Comparison of ENCODE assay signal across 8 mouse cellular contexts in genomic region chr12:69789766-69790529, GRCm38 (mm10). TPM values are rescaled to one million over a fixed set of nuclear protein-coding genes. Genes with fewer than 3 reads are reported as not detected.
DNase-seq lines count a peak whose midpoint lies in the region; ATAC-seq lines count a peak whose summit lies in the region.

No protein-coding gene starts in this region.

- no peak overlapping the region for H3K27ac ChIP-seq in midbrain, embryonic 13.5 days

- no peak for DNase-seq in cerebellum, postnatal 4 days (ENCODE audit: low spot score in 2 of 2)
- peak; percentile 46 for DNase-seq in right cerebral cortex, adult 18-20 months
- DNase-seq in right cerebral cortex, postnatal 4 days = no peak
- DNase-seq in kidney, adult 9 months = peak; percentile 72
- no peak for DNase-seq in ovary, postnatal 10 days (ENCODE audit: low spot score)
- DNase-seq in spleen, postnatal 14 days (ENCODE audit: low spot score in 2 of 2) = no peak

- H3K9me3 ChIP-seq in midbrain, embryonic 13.5 days = no peaks in the 10 kb centered on the region

- peaks cover 22% of the 10 kb centered on the region for H3K27me3 ChIP-seq in midbrain, embryonic 13.5 days

- H3K4me1 ChIP-seq in midbrain, embryonic 13.5 days (replicated peaks) = peaks cover 17% of the 10 kb centered on the region

- H3K36me3 ChIP-seq in midbrain, embryonic 13.5 days = no peaks in the 10 kb centered on the region

- H3K4me3 ChIP-seq in midbrain, embryonic 13.5 days (replicated peaks) = peak overlapping the region; percentile 60

- H3K4me2 ChIP-seq in midbrain, embryonic 13.5 days (replicated peaks) = peak overlapping the region; percentile 96

- 32% methylated on average over 27 of the region's 27 CpGs for WGBS in midbrain, embryonic 13.5 days

- peak overlapping the region; percentile 77 for H3K9ac ChIP-seq in midbrain, embryonic 13.5 days (replicated peaks)

- peak; percentile 41; the same call in 1 of the 2 replicates for ATAC-seq in cerebellum, adult (ENCODE audit: insufficient number of reproducible peaks, low FRiP score, low TSS enrichment)
- no peak; the same call in 1 of the 2 replicates for ATAC-seq in midbrain, embryonic 13.5 days

RNA-seq across cellular contexts. Expression of gene Cdkl1, which starts 1.1 kb away (rescaled TPM):
- polyA plus RNA-seq in midbrain, embryonic 13.5 days (2015; fragmentation: Nextera tagmentation; extraction: Ambion mirVana) = 2.0 and 2.2 TPM in 2 replicates

Comparison
In these comparisons a context has a peak if more than half of its experiments do, and no peak if none do; other contexts are left out.
1. DNase-seq: peak in right cerebral cortex, adult 18-20 months (single experiment) and kidney, adult 9 months (single experiment); none in cerebellum, postnatal 4 days (0 of 2), right cerebral cortex, postnatal 4 days (single experiment), ovary, postnatal 10 days (single experiment) and spleen, postnatal 14 days (0 of 2).